Mouse (Mus musculus) hindbrain, postnatal 0 days (tissue): Measurements from ENCODE around the gene Tmeff1. TPM values are rescaled to one million over a fixed set of nuclear protein-coding genes. Genes with fewer than 3 reads are reported as not detected.
A peak's percentile ranks its signal among the peaks of the same experiment; 100 is the strongest.

Experiments used
- ATAC-seq: fragments of 200-750 bp; cut with Nextera tagmentation; 2 replicates; pipeline ENCODE4 v1.8.0; 2017; ENCODE audit warnings: mild to moderate bottlenecking, moderate TSS enrichment, moderate library complexity
- DNase-seq: peaks from one replicate; pipeline ENCODE4 v3.0.0-alpha.2; 2015; ENCODE audit warnings: low spot score
- H3K27ac ChIP-seq: fragments of 300-500 bp; sonication (generic); 2 replicates; pipeline ENCODE4 v1.5.1; 2014; ENCODE audit warnings: mild to moderate bottlenecking
- H3K27me3 ChIP-seq: fragments of 300-500 bp; sonication (generic); 2 replicates; pipeline ENCODE4 v1.6.1; 2014; ENCODE audit warnings: low read length, mixed read lengths; ENCODE audit not compliant: insufficient read depth
- H3K36me3 ChIP-seq: fragments of 300-500 bp; sonication (generic); 2 replicates; pipeline ENCODE4 v1.6.1; 2014; ENCODE audit warnings: low read length, mixed read lengths; ENCODE audit not compliant: insufficient read depth
- H3K4me1 ChIP-seq: fragments of 300-500 bp; sonication (generic); 2 replicates; pipeline ENCODE4 v1.6.1; 2014; ENCODE audit warnings: antibody characterized with exemption, low read length, mixed read lengths; ENCODE audit not compliant: insufficient read depth
- H3K4me2 ChIP-seq: fragments of 300-500 bp; sonication (generic); 2 replicates; pipeline ENCODE4 v1.6.1; 2014; ENCODE audit warnings: low read depth, mild to moderate bottlenecking, low read length, moderate library complexity, mixed read lengths
- H3K4me3 ChIP-seq: fragments of 300-500 bp; sonication (generic); 2 replicates; pipeline ENCODE4 v1.5.1; 2014; ENCODE audit warnings: low read length
- H3K9ac ChIP-seq: fragments of 300-500 bp; sonication (generic); replicated peaks from 2 replicates; pipeline ENCODE4 v1.6.1; 2014; ENCODE audit warnings: mild to moderate bottlenecking, low read length, moderate library complexity, mixed read lengths
- H3K9me3 ChIP-seq: fragments of 300-500 bp; sonication (generic); 2 replicates; pipeline ENCODE4 v1.6.1; 2016; ENCODE audit warnings: low read length, mixed read lengths
- CTCF ChIP-seq: IDR thresholded peaks from 2 replicates; pipeline ENCODE4 v1.5.1; 2016; ENCODE audit warnings: antibody characterized with exemption, control low read depth, low read depth
- WGBS: fragments of 180-500 bp; shearing (Covaris S2); extraction: QIAGEN DNeasy Blood & Tissue Kit; methylation state at CpG from one replicate; pipeline ENCODE4 v1.1.7; 2014; 5-methylcytosine and 5-hydroxymethylcytosine counted together
- polyA plus RNA-seq: library from polyadenylated mRNA; unstranded; fragments of >200 nt; fragmentation: Nextera tagmentation; extraction: Ambion mirVana; gene quantifications from 2 replicates; pipeline ENCODE4 v1.2.1, GENCODE M21; 2015
- total RNA-seq: library from RNA; depleted of rRNA; stranded (reverse); fragments of >200 nt; gene quantifications from 2 replicates; pipeline ENCODE4 v1.2.3, GENCODE M21; 2014; rRNA removed

The Tmeff1 gene
- total RNA-seq (193 and 228 TPM in 2 replicates), polyA plus RNA-seq (181 and 195 TPM in 2 replicates)

GRCm38 (mm10) chr4:48584421-48585240 lies at the start of gene Tmeff1:
TSS of gene Tmeff1 (plus strand) at chr4:48585174.
- H3K27me3 ChIP-seq = no peaks in the 10 kb centered on the region
- no peaks in the 10 kb centered on the region for H3K4me1 ChIP-seq
- WGBS = 5% methylated on average over 57 of the region's 64 CpGs
- H3K27ac ChIP-seq = peak within 1 kb of the TSS; percentile 94
- ATAC-seq (peak; percentile 85), DNase-seq (peak; percentile 91)
- H3K4me3 ChIP-seq = peak within 1 kb of the TSS; percentile 76
- no peaks in the 10 kb centered on the region for H3K36me3 ChIP-seq
- no peaks in the 10 kb centered on the region for H3K9me3 ChIP-seq
- TF ChIP-seq CTCF = no peak
- H3K9ac ChIP-seq = peak within 1 kb of the TSS; percentile 88
- peak within 1 kb of the TSS; percentile 81 for H3K4me2 ChIP-seq

GRCm38 (mm10) chr4:48536275-48536674 lies 48.7 kb upstream of the Tmeff1 start:
- Histone ChIP-seq H3K9ac (no peak overlapping the region), H3K36me3 (no peaks in the 10 kb centered on the region), H3K4me1 (peaks cover under 1% of the 10 kb centered on the region; the same call in 1 of the 2 replicates), H3K9me3 (no peaks in the 10 kb centered on the region), H3K27me3 (no peaks in the 10 kb centered on the region), H3K4me2 (no peak overlapping the region), H3K27ac (no peak overlapping the region), H3K4me3 (no peak overlapping the region)
- DNase-seq (no peak), ATAC-seq (no peak)
- TF ChIP-seq CTCF = no peak
- 88% methylated on average over 5 of the region's 5 CpGs for WGBS

- H3K9ac ChIP-seq = no peak overlapping the region
- H3K4me2 ChIP-seq = no peak overlapping the region
- H3K9me3 ChIP-seq = no peaks in the 10 kb centered on the region
- no peaks in the 10 kb centered on the region for H3K27me3 ChIP-seq
- peaks cover 8% of the 10 kb centered on the region for H3K4me1 ChIP-seq
- WGBS = 90% methylated on average over 5 of the region's 5 CpGs
- DNase-seq (no peak), ATAC-seq (no peak)
- H3K36me3 ChIP-seq = no peaks in the 10 kb centered on the region
- TF ChIP-seq CTCF = no peak
- no peak overlapping the region for H3K4me3 ChIP-seq
- H3K27ac ChIP-seq = no peak overlapping the region
Observed at GRCm38 (mm10) chr4:48537024-48537423, 48.0 kb upstream of the Tmeff1 start.

GRCm38 (mm10) chr4:48538581-48538980 lies 46.4 kb upstream of the Tmeff1 start:
- H3K9ac ChIP-seq = no peak overlapping the region
- WGBS = 94% methylated on average over 2 of the region's 2 CpGs
- no peaks in the 10 kb centered on the region for H3K27me3 ChIP-seq
- H3K9me3 ChIP-seq = no peaks in the 10 kb centered on the region
- H3K4me3 ChIP-seq = no peak overlapping the region
- H3K27ac ChIP-seq = no peak overlapping the region
- no peak for TF ChIP-seq CTCF
- no peaks in the 10 kb centered on the region for H3K36me3 ChIP-seq
- DNase-seq (no peak), ATAC-seq (no peak)
- peaks cover 17% of the 10 kb centered on the region for H3K4me1 ChIP-seq
- no peak overlapping the region for H3K4me2 ChIP-seq

- TF ChIP-seq CTCF = no peak
- under 1% methylated on average over 66 of the region's 86 CpGs for WGBS
- Histone ChIP-seq H3K4me3 (peak within 1 kb of the TSS; percentile 85), H3K4me2 (peak within 1 kb of the TSS; percentile 90), H3K27ac (peak within 1 kb of the TSS; percentile 90), H3K27me3 (no peaks in the 10 kb centered on the region), H3K9me3 (no peaks in the 10 kb centered on the region), H3K36me3 (no peaks in the 10 kb centered on the region), H3K9ac (peak within 1 kb of the TSS; percentile 95), H3K4me1 (peaks cover 24% of the 10 kb centered on the region)
- ATAC-seq = peak; percentile 78
- DNase-seq = peak; percentile 76
Observed at GRCm38 (mm10) chr4:48539841-48540575, 45.0 kb upstream of the Tmeff1 start, which contains the start of gene Msantd3. TSS of gene Msantd3 (plus strand) at chr4:48539935.

- TF ChIP-seq CTCF = no peak
- ATAC-seq (peak; percentile 68), DNase-seq (peak; percentile 65)
- Histone ChIP-seq H3K4me2 (peak overlapping the region; percentile 90), H3K9ac (peak overlapping the region; percentile 95), H3K4me3 (peak overlapping the region; percentile 85), H3K27me3 (no peaks in the 10 kb centered on the region), H3K27ac (peak overlapping the region; percentile 90), H3K36me3 (no peaks in the 10 kb centered on the region), H3K9me3 (no peaks in the 10 kb centered on the region), H3K4me1 (peaks cover 24% of the 10 kb centered on the region)
- WGBS = under 1% methylated on average over 41 of the region's 50 CpGs
Observed at GRCm38 (mm10) chr4:48540576-48541111, 44.3 kb upstream of the Tmeff1 start.
